Mouse (Mus musculus) heart, adult 2 months (tissue): ENCODE measurements around the gene Tmem220. TPM values are rescaled to one million over a fixed set of nuclear protein-coding genes. Genes with fewer than 3 reads are reported as not detected.

Experiments used
- DNase-seq, 2 experiments: peaks; one replicate each; pipeline ENCODE4 v3.0.0; 2021
- H3K27ac ChIP-seq: fragments of 200-600 bp; 2 replicates; pipeline ENCODE4 v1.8.1; 2022
- H3K27me3 ChIP-seq: fragments of 200-500 bp; 2 replicates; pipeline ENCODE4 v1.6.1; 2012; ENCODE audit warnings: mild to moderate bottlenecking, low read length, inconsistent platforms, mixed read lengths; ENCODE audit not compliant: control insufficient read depth, insufficient read depth
- H3K36me3 ChIP-seq: fragments of 200-500 bp; 2 replicates; pipeline ENCODE4 v1.6.1; 2012; ENCODE audit warnings: low read length, inconsistent platforms; ENCODE audit not compliant: control insufficient read depth, insufficient read depth
- H3K4me1 ChIP-seq: fragments of 200-500 bp; 2 replicates; pipeline ENCODE4 v1.6.1; 2011; ENCODE audit warnings: low read length; ENCODE audit not compliant: control insufficient read depth, insufficient read depth
- H3K4me3 ChIP-seq: fragments of 200-600 bp; 2 replicates; pipeline ENCODE4 v1.8.1; 2022
- H3K79me2 ChIP-seq: fragments of 200-500 bp; replicated peaks from 2 replicates; pipeline ENCODE4 v1.6.1; 2012; ENCODE audit warnings: mild to moderate bottlenecking, inconsistent platforms, low read length, moderate library complexity, mixed read lengths; ENCODE audit not compliant: control insufficient read depth, insufficient read depth
- H3K9ac ChIP-seq: fragments of 200-500 bp; 2 replicates; pipeline ENCODE4 v1.6.1; 2012; ENCODE audit warnings: low read depth, mild to moderate bottlenecking, control low read depth, inconsistent platforms, low read length, mixed read lengths
- CTCF ChIP-seq: fragments of 200-600 bp; IDR thresholded peaks from 2 replicates; pipeline ENCODE4 v1.8.1; 2022; ENCODE audit warnings: antibody characterized with exemption, mild to moderate bottlenecking, moderate library complexity
- EP300 ChIP-seq: fragments of 200-500 bp; IDR thresholded peaks from 2 replicates; pipeline ENCODE4 v1.6.1; 2011; ENCODE audit warnings: low read depth, low read length, control low read depth; ENCODE audit not compliant: insufficient read depth
- POLR2A ChIP-seq: fragments of 200-500 bp; IDR thresholded peaks from 2 replicates; pipeline ENCODE4 v1.6.1; 2011; ENCODE audit warnings: mild to moderate bottlenecking, low read depth, low read length, control low read depth; ENCODE audit not compliant: insufficient read depth
- WGBS: fragments of 180-500 bp; shearing (Covaris S2); methylation state at CpG from one replicate; pipeline ENCODE4 v1.1.7; 2018; 5-methylcytosine and 5-hydroxymethylcytosine counted together
- intact Hi-C: fragments of 180-260 bp; cut with DNase I; formaldehyde crosslinking; loops from one replicate; pipeline ENCODE4 v1.15.1; 2025
- polyA plus RNA-seq: library from polyadenylated mRNA; depleted of rRNA; stranded (reverse); fragments of >200 nt; gene quantifications from 2 replicates; pipeline ENCODE4 v1.2.3, GENCODE M21; 2012; rRNA removed
- total RNA-seq, 2 experiments: library from RNA; stranded (reverse); gene quantifications; 2 replicates each; pipeline ENCODE4 v1.2.3; 2021

The Tmem220 gene
- total and polyA plus RNA-seq, 3 experiments = 1.9 to 2.1 (median 2.0) TPM

- H3K36me3 ChIP-seq = no peaks in the 10 kb centered on the region
- no peak overlapping the region for H3K4me3 ChIP-seq
- H3K27me3 ChIP-seq = peaks cover 3% of the 10 kb centered on the region; the same call in 1 of the 2 replicates
- H3K79me2 ChIP-seq = no peaks in the 10 kb centered on the region
- no peaks in the 10 kb centered on the region; the same call in 1 of the 2 replicates for H3K4me1 ChIP-seq
- no peak for DNase-seq
- TF ChIP-seq EP300 = no peak
- TF ChIP-seq POLR2A = no peak
- TF ChIP-seq CTCF = no peak
- 4% methylated on average over 11 of the region's 11 CpGs for WGBS
- no peak overlapping the region for H3K9ac ChIP-seq
- intact Hi-C loops = loop anchor here (2.0 kb wide), 1 partner anchor 178 kb away; no protein-coding TSS in a partner anchor
- no peak overlapping the region for H3K27ac ChIP-seq
Measured at GRCm38 (mm10) chr11:67081125-67081649, 56.2 kb downstream of the Tmem220 start.

- DNase-seq = no peak
- TF ChIP-seq EP300 (no peak), CTCF (no peak)
- no peak overlapping the region for H3K4me3 ChIP-seq
- intact Hi-C loops = no loop called here
- no peaks in the 10 kb centered on the region; the same call in 1 of the 2 replicates for H3K4me1 ChIP-seq
- H3K27ac ChIP-seq = no peak overlapping the region
- peaks cover 3% of the 10 kb centered on the region; the same call in 1 of the 2 replicates for H3K27me3 ChIP-seq
- H3K36me3 ChIP-seq = no peaks in the 10 kb centered on the region
- no peaks in the 10 kb centered on the region for H3K79me2 ChIP-seq
- WGBS = 74% methylated on average over 7 of the region's 7 CpGs
- no peak overlapping the region for H3K9ac ChIP-seq
Measured at GRCm38 (mm10) chr11:67082188-67082587, 57.2 kb downstream of the Tmem220 start.

GRCm38 (mm10) chr11:67082793-67083192 is 57.8 kb downstream of the Tmem220 start:
- Histone ChIP-seq H3K27me3 (peaks cover 3% of the 10 kb centered on the region; the same call in 1 of the 2 replicates), H3K9ac (no peak overlapping the region), H3K36me3 (no peaks in the 10 kb centered on the region), H3K4me3 (no peak overlapping the region), H3K79me2 (no peaks in the 10 kb centered on the region), H3K27ac (no peak overlapping the region), H3K4me1 (no peaks in the 10 kb centered on the region; the same call in 1 of the 2 replicates)
- intact Hi-C loops = no loop called here
- no peak for TF ChIP-seq EP300
- no peak for TF ChIP-seq CTCF
- TF ChIP-seq POLR2A = no peak
- 79% methylated on average over 13 of the region's 13 CpGs for WGBS
- DNase-seq = no peak

- H3K27ac ChIP-seq = no peak overlapping the region
- no peak for TF ChIP-seq EP300
- no peak for TF ChIP-seq POLR2A
- no peak for TF ChIP-seq CTCF
- intact Hi-C loops = no loop called here
- H3K4me3 ChIP-seq = no peak overlapping the region
- 70% methylated on average over 6 of the region's 6 CpGs for WGBS
- no peak overlapping the region for H3K9ac ChIP-seq
- H3K79me2 ChIP-seq = no peaks in the 10 kb centered on the region
- H3K4me1 ChIP-seq = no peaks in the 10 kb centered on the region; the same call in 1 of the 2 replicates
- no peaks in the 10 kb centered on the region for H3K36me3 ChIP-seq
- no peak for DNase-seq
- peaks cover 3% of the 10 kb centered on the region; the same call in 1 of the 2 replicates for H3K27me3 ChIP-seq
Measured at GRCm38 (mm10) chr11:67083239-67083638, 58.3 kb downstream of the Tmem220 start.

GRCm38 (mm10) chr11:67083712-67084340 is 58.9 kb downstream of the Tmem220 start:
- no peak for TF ChIP-seq POLR2A
- no peak for TF ChIP-seq EP300
- no peak for TF ChIP-seq CTCF
- Histone ChIP-seq H3K4me3 (no peak overlapping the region), H3K27ac (no peak overlapping the region), H3K9ac (no peak overlapping the region), H3K27me3 (peaks cover 3% of the 10 kb centered on the region; the same call in 1 of the 2 replicates), H3K36me3 (no peaks in the 10 kb centered on the region), H3K4me1 (no peaks in the 10 kb centered on the region; the same call in 1 of the 2 replicates), H3K79me2 (no peaks in the 10 kb centered on the region)
- intact Hi-C loops = loop anchor here (2.0 kb wide), 1 partner anchor 31 kb away; the partner anchor contains the start of genes Adprm and Sco1
- no peak for DNase-seq
- WGBS = 40% methylated on average over 32 of the region's 32 CpGs

Other genes with a start within 250 kb of the Tmem220 start
- 1 to 10 TPM; 7.9 to 8.3 TPM for gene Pirt, start 113.2 kb upstream of the Tmem220 start, total RNA-seq
- 6.6 and 13.6 TPM in 2 replicates for gene Pirt, start 113.2 kb upstream of the Tmem220 start, polyA plus RNA-seq
- gene Tmem238l, start 68.5 kb upstream of the Tmem220 start, total RNA-seq = not detected
- gene Tmem238l, start 68.5 kb upstream of the Tmem220 start, polyA plus RNA-seq = not detected in 2 replicates
- gene Adprm, start 27.4 kb downstream of the Tmem220 start, total RNA-seq = 10 to 100 TPM; 10.8 to 14.6 TPM
- gene Adprm, start 27.4 kb downstream of the Tmem220 start, polyA plus RNA-seq = 9.8 and 20.6 TPM in 2 replicates
- 10 to 100 TPM; 18.3 to 20.1 TPM for gene Sco1, start 27.5 kb downstream of the Tmem220 start, total RNA-seq
- 7.8 and 12.0 TPM in 2 replicates for gene Sco1, start 27.5 kb downstream of the Tmem220 start, polyA plus RNA-seq
- not detected for gene Myh3, start 53.1 kb downstream of the Tmem220 start, total RNA-seq
- gene Myh3, start 53.1 kb downstream of the Tmem220 start, polyA plus RNA-seq = not detected in 2 replicates
- not detected for gene Myh2, start 145.9 kb downstream of the Tmem220 start, total RNA-seq
- not detected in 2 replicates for gene Myh2, start 145.9 kb downstream of the Tmem220 start, polyA plus RNA-seq
- gene Myh1, start 174.9 kb downstream of the Tmem220 start, total RNA-seq = not detected
- 0.03 TPM in 1 of 2 replicates, not detected in the other for gene Myh1, start 174.9 kb downstream of the Tmem220 start, polyA plus RNA-seq
- under 1 TPM in 1 of 2 experiments, not detected in 1; 0.05 TPM for gene Myh4, start 212.9 kb downstream of the Tmem220 start, total RNA-seq
- not detected in 2 replicates for gene Myh4, start 212.9 kb downstream of the Tmem220 start, polyA plus RNA-seq